Mouse (Mus musculus): ENCODE results near the gene Sat2. TPM values are rescaled to one million over a fixed set of nuclear protein-coding genes. Genes with fewer than 3 reads are reported as not detected.

Gene Sat2
- total RNA-seq, 4 experiments from 2014 or later, result 1.4 to 3.8 (median 2.7) TPM

DNA sequence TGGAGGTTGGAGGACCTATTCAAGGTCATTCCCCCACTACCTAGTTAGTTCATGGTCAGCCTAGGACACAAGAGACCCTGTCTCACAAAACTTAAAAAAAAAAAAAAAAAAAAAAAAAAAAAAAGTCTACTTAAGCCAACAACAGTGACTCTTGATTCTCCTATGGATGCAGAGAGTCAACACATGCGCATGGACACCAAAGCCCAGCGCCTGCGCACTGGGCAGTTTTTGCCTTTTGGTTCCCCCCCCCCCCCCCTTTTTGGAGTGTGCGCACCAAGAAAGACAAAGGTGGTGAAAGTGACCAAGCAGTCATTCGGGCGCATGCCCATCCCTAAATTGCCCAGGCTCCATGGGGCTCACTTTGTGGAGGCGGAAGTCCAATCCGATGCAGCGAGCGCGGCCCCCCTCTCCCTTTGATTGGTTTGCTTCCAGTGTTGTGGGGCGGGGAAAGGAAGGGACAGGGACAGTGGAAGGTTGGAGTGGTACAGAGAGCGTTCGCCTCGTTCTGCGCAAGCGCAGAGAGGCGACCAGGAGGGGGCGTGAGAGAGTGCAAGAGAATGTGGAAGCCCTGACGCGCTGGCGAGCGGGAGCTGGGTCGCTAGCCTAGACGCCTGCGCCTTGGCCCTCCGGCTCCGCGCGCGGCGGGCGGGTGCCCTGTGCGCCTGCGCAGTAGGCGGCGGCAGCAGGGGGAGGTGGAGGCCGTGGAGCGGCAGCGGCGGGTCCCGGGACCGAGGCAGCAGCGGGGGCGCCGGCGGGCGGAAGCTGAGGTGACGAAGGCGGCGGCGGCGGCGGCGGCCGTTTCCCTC lies 10.7 kb downstream of the Sat2 start, which contains the start of gene Fxr2:
Gene Fxr2, plus strand, starts transcription at position 707 of the 806 bp plus-strand sequence.
- peak; percentile 100 for DNase-seq (ENCODE audit: low spot score in 2 of 2)

DNA sequence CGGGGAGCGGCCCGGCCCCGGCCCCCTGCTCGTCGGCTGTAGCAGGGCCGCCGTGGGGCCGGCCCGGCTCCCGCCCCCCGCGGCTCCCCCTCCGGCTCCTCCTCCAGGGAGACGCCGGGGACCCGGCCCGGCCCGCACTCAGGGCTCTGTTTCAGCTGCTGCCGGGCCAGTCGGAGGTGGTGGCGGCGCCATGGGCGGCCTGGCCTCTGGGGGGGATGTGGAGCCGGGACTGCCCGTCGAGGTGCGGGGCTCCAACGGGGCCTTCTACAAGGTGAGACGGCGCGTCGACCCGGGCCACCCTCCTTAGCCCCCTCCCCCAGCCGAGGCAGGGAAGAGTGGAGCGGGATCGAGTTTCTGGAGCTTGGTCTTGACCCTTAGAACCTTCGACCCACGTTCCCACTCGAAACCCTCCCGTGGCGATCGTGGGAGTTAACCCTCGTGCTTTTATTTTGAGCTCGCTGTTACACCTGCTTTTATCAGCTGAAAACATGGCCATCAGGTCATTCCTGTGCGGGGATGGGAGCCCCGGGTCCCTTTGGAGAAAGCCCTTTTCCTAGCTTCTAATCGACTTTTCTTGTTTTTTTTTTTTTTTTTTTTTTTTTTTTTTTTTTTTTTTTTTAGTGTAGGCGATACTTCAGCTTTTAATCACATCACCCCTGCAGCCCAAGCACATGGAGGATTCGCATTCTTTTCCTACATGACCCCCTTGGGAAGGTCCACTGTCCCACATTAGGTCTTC lies 11.5 kb downstream of the Sat2 start:
- peak; percentile 54 to 63 for DNase-seq (ENCODE audit: low spot score in 2 of 2)

DNA sequence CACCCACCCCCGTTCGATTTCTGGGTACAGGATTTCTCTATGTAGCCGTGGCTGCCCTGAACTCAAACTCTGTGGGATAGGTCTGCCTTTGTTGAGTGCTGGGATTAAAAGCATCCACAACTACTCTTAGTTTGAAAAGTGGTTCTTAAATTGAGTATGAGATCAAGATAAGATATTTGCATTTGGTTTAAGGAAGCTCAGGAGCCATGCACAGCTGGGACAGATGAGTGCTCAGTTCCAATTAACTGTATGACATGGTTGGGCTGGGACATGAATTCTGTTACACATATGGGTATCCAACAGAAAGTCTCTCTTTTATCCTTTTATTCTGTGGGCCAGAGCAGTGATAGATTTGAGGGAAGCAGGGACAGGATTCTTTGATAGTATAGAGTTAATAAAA lies 13.6 kb downstream of the Sat2 start:
- DNase-seq (ENCODE audit: low spot score in 2 of 2), result no peak

DNA sequence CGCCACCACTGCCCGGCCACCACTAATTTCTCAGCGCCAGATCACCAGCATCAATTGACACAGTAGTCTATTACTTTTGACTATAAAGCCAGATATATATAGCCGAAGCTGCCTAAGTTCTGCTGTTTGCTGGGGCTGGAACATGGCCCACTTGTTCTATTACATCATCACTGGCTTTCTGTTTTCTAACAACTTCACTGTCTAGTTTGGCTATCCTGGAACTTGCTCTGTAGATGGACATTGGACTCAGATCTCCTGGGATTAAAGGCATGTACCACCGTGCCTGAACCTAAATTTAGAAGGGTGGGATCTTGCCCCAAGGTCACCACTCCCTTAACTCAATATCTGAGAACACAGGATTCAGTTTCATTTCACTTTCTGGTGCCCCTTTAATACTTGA lies 24.0 kb downstream of the Sat2 start:
- no peak for DNase-seq (ENCODE audit: low spot score in 2 of 2)

DNA sequence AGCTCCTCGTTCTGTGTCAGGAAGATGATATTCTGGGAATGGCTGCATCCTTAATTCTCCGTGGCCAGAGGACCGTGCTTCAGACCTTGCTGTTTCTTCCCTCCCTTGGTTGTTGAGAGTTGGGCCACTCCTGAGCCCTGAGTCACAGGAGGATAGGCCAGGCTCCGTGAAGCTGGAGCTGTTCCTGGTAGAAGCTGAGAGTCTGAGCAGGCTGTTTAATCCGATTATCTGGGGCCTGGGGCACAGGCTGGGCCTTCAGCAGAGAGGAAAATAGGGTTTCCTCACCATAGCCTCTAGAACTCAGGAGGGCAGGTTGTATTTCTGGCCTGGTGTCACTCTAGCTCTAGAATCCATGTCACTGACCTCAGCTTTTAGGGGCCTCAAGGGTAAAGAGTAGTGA lies 31.6 kb downstream of the Sat2 start:
- DNase-seq (ENCODE audit: low spot score in 2 of 2), result no peak

DNA sequence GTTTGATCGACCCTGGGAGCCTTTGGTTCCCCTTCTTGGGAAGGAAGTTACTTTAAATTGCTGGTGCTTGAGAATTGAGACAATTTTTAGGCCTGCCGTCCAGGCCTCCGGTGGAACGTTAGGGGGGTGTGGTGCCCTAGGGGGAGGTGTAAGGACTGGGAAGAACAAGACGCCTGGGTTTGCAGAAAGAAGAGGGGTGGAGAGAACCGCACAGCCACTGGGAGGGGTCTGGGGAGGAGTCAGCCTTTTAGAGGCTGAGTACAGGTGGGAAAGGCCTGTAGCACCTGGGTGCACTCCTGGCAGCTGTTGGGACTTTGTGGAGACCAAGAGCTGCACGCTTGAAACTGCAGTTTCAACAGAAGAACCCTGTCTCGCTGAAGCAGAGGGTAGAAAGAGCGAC lies 32.9 kb downstream of the Sat2 start:
- no peak for DNase-seq (ENCODE audit: low spot score in 2 of 2)

DNA sequence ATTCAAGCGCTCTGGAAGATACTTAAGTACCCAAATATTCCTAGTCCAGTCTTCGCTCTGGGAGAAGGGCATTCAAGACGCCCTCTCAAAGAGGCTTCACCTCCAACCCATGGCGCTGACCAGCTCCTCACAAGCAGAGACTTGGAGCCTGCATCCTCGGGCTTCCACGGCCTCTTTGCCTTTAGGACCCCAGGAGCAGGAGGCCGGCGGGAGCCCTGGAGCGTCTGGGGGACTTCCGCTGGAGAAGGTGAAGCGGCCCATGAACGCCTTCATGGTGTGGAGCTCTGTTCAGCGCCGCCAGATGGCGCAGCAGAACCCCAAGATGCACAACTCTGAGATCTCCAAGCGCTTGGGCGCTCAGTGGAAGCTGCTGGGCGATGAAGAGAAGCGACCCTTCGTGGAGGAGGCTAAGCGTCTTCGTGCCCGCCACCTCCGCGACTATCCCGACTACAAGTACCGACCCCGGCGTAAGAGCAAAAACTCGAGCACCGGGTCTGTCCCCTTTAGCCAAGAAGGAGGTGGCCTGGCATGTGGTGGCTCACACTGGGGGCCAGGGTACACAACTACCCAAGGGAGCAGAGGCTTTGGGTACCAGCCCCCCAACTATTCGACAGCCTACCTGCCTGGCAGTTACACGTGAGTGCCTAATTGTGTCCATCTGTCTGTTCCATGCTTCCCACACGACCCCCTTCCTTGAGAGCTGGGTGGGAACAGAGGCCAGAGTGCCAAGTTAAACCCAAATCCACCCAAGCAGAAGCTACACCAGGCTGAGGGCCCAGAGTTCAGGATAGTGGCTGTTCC lies 33.6 kb downstream of the Sat2 start, which contains the start of gene Sox15:
Gene Sox15, plus strand, starts transcription at position 51 of the 801 bp plus-strand sequence.
- no peak for DNase-seq (ENCODE audit: low spot score in 2 of 2)

DNA sequence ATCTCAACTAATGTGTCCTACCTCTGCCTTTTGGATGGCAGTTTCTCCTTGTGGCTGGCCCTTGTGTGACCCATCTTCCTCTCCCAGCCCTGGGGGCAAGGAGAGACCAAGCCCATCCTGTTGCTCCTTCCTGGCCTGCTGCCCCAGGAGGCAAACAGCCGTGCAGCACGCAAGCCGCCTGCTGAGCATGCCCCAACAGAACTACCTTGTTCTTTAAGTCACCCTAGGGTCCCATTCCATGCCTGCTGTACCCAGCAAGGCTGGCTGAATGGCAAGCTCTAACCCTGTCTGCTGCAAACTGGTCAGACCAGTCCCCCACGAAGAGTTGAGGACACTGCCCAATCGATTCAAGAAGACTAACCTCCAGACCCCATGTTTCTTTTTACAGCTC lies 34.2 kb downstream of the Sat2 start:
- no peak for DNase-seq (ENCODE audit: low spot score in 2 of 2)

DNA sequence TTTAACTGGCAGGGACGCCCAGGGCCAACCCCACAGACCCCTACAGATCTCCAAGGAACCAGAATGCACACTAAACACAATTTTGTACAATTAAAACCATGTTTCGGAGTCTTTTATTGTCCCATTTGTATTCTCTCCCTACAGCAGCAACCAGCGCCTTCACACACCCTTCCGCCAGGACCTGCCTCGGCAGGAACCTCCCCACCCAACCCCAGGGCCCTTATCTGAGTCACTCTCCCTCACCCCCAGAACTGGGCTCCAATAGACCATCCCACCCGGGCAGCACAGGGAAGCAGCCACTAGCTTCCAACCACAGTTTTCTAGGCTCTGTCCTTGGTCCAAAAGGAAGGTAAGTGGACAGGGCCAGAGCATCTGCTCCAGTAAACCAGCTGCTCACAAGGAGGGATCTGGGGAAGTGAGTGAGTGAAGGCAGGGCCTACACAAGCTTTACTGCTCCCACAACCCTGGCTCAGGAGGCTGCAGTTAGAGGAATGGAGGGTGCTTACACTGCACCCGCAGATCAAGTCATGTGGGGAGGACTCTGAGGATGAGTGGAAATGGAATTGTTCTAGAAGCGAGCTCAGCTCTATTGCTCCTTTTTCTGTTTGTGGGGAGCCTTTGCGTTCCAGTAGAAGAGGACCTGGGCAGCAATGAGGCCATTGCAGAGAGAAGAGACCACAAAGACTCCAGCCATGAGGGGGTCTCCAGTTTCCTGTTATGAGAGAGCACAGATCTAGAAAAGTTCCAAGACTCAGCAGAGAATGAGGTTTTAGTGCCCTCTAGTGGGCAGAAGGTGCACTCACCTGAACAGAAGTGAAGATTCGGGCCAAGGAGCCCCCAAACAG lies 35.0 kb downstream of the Sat2 start:
- no peak for DNase-seq (ENCODE audit: low spot score in 2 of 2)

DNA sequence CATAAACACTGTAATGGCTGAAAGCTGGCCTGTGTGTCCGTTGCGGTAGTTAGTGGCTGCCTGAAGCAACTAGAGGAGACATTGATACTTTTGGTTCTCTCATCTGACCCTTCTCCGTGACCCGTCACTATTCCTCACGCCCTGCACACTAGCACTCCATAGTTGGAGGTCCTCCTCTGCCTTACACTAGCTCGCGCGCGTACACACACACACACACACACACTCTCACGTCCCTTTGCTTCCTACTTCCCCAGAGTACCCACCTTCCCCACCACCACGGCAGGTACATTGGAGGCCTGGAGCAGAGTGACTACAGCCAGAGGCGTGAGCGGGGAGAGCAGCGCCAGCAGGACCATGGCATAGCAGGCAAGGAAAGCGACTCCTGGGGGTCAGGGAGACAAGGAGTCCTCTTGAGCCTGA lies 35.6 kb downstream of the Sat2 start:
- DNase-seq (ENCODE audit: low spot score in 2 of 2), result no peak

DNA sequence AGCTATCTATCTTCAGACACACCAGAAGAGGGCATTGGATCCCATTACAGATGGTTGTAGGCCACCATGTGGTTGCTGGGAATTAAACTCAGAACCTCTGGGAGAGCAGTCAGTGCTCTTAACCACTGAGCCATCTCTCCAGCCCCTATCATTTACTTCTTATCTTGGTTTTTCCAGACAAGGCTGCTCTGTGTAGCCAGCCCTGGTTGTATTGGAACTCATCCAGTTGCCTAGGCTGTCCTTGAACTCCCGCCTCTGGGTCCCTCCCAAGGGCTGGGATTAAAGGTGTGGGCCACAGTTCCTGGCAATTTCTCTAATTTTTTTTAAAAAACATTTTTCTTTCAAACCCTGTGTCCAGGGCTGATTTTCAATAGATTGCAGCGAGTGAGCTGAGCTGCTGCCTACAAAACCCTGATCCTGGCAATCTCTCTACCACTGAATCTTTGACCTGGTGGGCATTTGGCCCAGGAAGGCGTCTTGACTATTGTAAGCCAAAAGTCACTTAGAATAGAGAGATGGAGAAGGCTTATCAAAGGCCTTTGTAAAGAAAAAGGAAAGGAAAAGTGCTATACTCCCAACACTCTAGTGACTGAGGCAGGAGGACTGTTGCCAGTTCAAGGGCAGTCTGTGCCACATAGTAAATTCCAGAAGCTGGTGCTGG lies 39.5 kb downstream of the Sat2 start:
- DNase-seq (ENCODE audit: low spot score in 2 of 2), result no peak

DNA sequence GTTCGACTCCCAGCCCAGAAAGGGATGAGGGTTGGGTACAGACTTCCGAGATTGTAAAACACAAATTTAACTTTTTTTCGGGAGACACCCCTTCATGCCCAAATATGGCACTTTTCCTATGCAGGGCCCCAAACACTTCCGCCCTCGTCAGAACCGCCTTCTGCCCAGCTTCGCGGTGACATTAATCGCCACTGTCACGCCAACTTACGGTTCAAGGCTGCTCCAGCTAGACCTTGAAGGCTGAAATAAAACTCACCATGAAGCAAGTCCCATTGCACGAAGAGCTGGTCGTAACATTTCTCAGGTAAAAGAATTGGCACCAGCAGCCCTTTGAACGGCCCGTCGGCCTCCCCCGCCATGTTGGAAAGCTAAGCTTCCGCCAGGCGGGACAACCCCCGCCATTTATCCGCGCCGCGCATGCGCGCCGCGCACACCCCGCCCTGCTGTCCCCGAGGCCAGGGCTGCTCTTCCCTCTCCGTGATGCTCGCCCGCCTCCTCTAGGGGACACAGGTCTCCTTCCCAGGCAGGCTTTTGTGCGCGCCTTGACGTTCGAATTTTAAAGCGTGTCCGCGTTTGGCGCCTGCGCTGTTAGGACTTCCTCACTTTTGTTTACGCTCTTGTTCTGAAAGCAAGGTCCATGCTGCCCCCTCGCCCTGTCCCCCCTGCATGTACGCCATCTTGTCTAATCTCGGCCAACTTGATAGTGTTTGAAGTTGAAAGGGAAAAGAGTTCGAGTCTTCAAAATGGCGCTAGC lies 40.6 kb downstream of the Sat2 start, which contains the start of gene Mpdu1:
Gene Mpdu1, minus strand, starts transcription at position 430 of the 754 bp plus-strand sequence.
- DNase-seq (ENCODE audit: low spot score in 2 of 2), result peak; percentile 85 to 92

DNA sequence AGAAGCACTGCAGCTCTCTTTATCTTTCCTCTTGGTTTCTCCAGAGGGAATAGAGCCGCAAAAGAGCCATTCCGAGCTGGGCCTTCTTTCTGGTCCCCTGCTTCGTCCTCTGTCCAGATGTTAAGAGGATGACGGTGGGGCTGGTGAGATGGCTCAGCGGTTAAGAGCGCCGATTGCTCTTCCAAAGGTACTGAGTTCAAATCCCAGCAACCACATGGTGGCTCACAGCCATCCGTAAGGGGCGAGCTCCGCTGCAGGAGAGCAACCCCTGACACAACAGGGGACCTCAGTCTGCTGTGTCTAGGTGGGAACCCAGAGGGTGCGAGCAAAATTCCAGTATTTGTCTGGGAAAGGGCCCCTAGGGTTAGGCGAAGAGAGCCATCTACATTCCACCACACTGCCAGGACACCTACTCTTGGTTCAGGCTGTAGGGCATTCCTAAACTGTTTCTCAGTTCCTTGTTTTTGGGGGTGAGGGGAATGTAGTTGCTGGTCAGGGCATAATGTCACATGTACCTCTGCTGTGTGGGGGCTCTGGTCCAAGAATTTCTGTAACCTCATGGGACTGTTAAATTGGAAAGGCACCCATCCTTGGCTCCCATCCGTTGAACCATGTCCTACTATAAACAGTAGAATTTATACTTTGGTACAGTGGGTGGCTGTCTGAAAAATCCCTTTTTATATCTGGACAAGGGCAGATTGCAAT lies 41.3 kb downstream of the Sat2 start:
- no peak for DNase-seq (ENCODE audit: low spot score in 2 of 2)

DNA sequence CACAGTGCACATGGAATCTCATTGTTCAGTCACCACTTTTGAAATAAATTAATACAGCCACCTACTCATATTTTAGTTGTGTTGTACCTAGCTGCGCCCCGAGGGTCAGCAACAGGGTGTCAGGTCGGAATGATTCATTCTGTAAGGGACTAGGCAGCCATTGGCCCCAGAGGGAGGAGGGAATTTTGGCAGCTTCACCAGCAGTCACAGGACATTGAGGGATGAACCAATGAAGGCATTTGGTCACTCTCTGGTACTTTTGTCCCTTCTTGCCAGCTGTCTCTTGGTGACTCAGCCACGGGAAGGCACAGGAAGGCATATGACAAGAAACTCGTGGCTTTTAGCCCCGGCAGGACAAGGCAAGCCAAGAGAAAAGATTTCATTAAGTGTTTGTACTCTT lies 42.0 kb downstream of the Sat2 start:
- no peak for DNase-seq (ENCODE audit: low spot score in 2 of 2)

DNA sequence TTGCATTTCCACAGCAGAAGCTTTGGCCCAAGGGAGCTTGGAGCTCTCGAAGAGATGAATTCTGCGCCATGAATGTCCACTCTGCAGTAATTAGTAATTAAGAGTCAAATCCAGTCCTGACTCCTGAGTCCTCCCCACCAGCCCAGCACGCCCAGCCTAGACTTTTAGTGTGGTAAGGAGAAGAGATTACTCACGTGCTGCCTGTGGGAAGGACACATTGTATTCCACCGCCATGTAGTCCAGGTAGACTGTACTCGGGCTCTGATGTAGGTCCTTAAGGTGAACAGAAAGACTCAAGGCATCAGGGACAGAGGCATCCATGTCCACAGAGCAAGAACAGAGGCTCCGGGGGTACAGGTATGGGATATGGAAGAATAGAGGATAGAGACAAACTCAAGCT lies 43.0 kb downstream of the Sat2 start:
- no peak for DNase-seq (ENCODE audit: low spot score in 2 of 2)

DNA sequence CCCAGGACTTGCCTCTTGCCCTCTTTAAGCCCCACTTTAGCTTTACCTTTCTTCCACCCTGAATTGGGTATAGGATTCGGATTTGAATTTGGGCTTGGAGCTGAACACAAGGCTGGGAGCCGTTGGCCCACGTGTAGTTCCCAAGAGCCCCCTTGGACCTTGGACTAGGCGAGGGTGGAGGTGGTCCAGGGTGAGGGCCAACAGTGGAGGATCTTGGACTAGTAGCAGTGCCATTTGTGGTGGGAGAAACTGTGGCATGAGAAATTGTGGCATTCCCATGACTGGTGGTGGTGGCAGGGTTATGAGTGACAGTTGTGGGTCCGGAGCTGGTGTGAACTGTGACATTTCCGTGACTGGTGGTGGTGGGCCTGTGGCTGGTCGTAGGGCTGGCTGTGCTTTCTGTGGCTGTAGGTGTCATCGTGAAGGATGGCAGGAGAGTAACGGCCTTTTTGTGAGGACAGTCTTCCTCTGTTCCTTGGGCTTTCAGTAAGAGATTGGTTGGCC lies 43.7 kb downstream of the Sat2 start:
- no peak for DNase-seq (ENCODE audit: low spot score in 2 of 2)

DNA sequence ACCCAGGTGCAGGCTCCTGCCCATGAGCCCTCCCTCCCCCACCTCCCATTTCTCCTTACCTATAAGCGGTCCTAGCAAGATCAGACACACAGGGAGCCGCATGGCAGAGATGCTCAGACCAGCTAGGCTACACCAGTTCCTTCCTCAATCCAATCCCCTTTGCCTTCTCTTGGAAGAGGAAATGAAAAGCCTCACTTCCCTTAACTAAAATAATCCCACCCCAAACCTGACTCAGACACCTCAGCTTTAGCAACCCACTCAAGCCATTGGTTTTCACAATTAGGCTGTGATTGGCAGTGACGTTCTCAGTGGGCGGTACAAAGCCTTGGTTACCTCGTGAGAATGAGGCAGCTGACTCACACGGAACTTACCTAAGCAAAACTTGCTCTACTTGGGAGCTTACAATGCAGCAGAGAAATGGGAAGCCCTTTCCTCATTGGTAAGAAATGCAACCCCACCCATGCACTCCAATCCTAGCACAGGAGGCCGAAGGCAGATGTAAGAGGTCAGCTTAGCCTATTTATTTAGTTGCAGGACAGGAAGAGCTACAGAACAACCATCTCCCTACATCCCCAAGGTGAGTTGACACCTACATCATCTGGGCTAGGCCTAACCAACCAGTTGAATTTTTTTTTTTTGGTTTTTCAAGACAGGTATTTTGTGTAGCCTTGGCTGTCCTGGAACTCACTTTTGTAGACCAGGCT lies 44.3 kb downstream of the Sat2 start, which contains the start of gene Cd68:
Gene Cd68, minus strand, starts transcription at position 193 of the 704 bp plus-strand sequence.
- no peak for DNase-seq (ENCODE audit: low spot score in 2 of 2)

DNA sequence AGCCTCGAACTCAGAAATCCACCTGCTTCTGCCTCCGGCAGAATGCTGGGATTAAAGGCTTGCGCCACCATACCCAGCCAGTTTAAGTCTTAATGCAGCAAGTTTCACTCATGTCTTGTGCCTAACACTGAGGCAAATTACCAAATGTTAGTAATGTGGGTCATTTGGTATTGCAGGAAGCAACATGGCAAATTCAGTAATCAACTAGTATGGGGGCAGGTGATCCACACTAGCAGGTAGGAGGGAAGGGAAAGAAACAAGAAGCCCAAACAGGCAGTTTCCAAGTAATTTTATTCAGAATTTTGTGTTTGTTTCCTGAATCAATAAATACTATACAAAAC lies 44.8 kb downstream of the Sat2 start:
- no peak for DNase-seq (ENCODE audit: low spot score in 2 of 2)
